8 mouse cellular contexts compared by ENCODE assay signal in the genomic region with DNA sequence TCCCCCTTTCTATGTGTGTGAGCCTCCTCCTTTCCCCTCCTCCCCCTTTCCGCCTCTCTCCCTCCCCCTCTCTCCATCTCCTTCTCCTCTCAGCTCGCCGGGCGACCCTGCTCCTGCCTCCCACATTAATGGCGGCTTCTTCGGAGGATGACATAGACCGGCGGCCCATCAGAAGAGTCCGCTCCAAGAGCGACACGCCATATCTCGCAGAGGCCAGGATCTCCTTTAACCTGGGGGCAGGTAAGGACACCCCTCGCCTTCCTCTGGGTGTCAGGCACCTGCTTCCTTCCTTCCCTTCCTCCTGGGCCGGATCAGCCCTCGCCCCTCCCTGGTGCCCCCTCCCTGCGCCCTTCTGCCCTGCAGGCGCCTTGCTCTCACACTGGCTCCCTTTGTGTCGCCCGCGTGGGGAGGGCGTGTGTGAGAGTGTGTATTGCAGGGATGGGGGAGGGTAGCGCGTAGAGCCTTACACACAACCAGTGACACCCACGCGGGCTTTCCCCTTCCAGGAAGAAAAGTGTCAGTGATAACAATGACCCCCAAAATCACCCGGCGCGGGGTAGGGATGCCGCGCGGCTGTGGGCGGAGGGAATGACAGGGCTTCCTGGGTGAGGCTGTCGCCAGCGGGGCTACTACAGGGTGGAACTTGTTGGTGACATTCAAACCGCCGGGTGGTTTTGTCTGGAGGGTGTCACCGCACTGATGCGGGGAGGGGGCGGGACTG. TPM values are rescaled to one million over a fixed set of nuclear protein-coding genes. Genes with fewer than 3 reads are reported as not detected.
A peak's percentile ranks its signal among the peaks of the same experiment; 100 is the strongest.
DNase-seq lines count a peak whose midpoint lies in the region; ATAC-seq and TF ChIP-seq lines count a peak whose summit lies in the region.

No protein-coding gene starts in this region.

- H3K9me3 ChIP-seq in embryonic facial prominence, embryonic 15.5 days (replicated peaks): no peaks in the 10 kb centered on the region
- H3K9me3 ChIP-seq in limb, embryonic 12.5 days: no peaks in the 10 kb centered on the region
- no peaks in the 10 kb centered on the region for H3K9me3 ChIP-seq in stomach, embryonic 15.5 days

- peaks cover 6% of the 10 kb centered on the region for H3K4me1 ChIP-seq in embryonic facial prominence, embryonic 15.5 days
- peaks cover 6% of the 10 kb centered on the region for H3K4me1 ChIP-seq in limb, embryonic 12.5 days (replicated peaks)
- no peaks in the 10 kb centered on the region; the same call in 1 of the 2 replicates for H3K4me1 ChIP-seq in stomach, embryonic 15.5 days

- DNase-seq in left cerebral cortex, adult 2 months (ENCODE audit: extremely low spot score in 1 of 2, low spot score in 2 of 2): peak; percentile 34 to 55
- no peak for DNase-seq in left cerebral cortex, postnatal 14 days (ENCODE audit: low spot score in 2 of 2)
- peak; percentile 62 for DNase-seq in cerebellum, adult 11 months
- no peak for DNase-seq in gastrocnemius, adult 18-20 months (ENCODE audit: low spot score)

- peak overlapping the region; percentile 69 for H3K27ac ChIP-seq in left cerebral cortex, adult 2 months
- no peak overlapping the region for H3K27ac ChIP-seq in embryonic facial prominence, embryonic 15.5 days (replicated peaks)
- H3K27ac ChIP-seq in limb, embryonic 12.5 days: no peak overlapping the region
- no peak overlapping the region for H3K27ac ChIP-seq in stomach, embryonic 15.5 days

- H3K4me2 ChIP-seq in embryonic facial prominence, embryonic 15.5 days (replicated peaks): peak overlapping the region; percentile 43
- H3K4me2 ChIP-seq in limb, embryonic 12.5 days: peak overlapping the region; percentile 56
- peak overlapping the region; percentile 47 for H3K4me2 ChIP-seq in stomach, embryonic 15.5 days

- no peak for TF ChIP-seq CTCF in left cerebral cortex, adult 2 months (IDR thresholded peaks at IDR 0.05)

- intact Hi-C loops in left cerebral cortex, adult 2 months (cut with DNase I): no loop called here
- intact Hi-C loops in left cerebral cortex, postnatal 14 days (cut with DNase I): no loop called here

- peak; percentile 63; the same call in 1 of the 2 replicates for ATAC-seq in embryonic facial prominence, embryonic 15.5 days (ENCODE audit: insufficient number of reproducible peaks, low FRiP score, low TSS enrichment, low read depth)
- ATAC-seq in limb, embryonic 12.5 days (ENCODE audit: insufficient number of reproducible peaks, insufficient read depth, low FRiP score, low TSS enrichment, low read depth): no peak
- 0 out of 2 replicates have a peak, but pooled peaks have one; percentile 4 for ATAC-seq in stomach, embryonic 15.5 days (ENCODE audit: insufficient read depth, low FRiP score, low read depth)
- no peak for ATAC-seq in activated CD4-positive, CD25-positive, alpha-beta regulatory T cell, adult 4 months

- H3K4me3 ChIP-seq in left cerebral cortex, adult 2 months: peak overlapping the region; percentile 45
- H3K4me3 ChIP-seq in embryonic facial prominence, embryonic 15.5 days (replicated peaks): peak overlapping the region; percentile 25
- H3K4me3 ChIP-seq in limb, embryonic 12.5 days (replicated peaks): peak overlapping the region; percentile 34
- H3K4me3 ChIP-seq in stomach, embryonic 15.5 days (replicated peaks): peak overlapping the region; percentile 26

- WGBS in embryonic facial prominence, embryonic 15.5 days: 2% methylated on average over 39 of the region's 39 CpGs
- 2% methylated on average over 39 of the region's 39 CpGs for WGBS in limb, embryonic 12.5 days
- WGBS in stomach, embryonic 15.5 days: 2% methylated on average over 39 of the region's 39 CpGs

- peaks cover 40% of the 10 kb centered on the region for H3K27me3 ChIP-seq in embryonic facial prominence, embryonic 15.5 days
- H3K27me3 ChIP-seq in limb, embryonic 12.5 days: peaks cover 36% of the 10 kb centered on the region
- peaks cover 22% of the 10 kb centered on the region for H3K27me3 ChIP-seq in stomach, embryonic 15.5 days (replicated peaks)

- H3K36me3 ChIP-seq in embryonic facial prominence, embryonic 15.5 days: no peaks in the 10 kb centered on the region
- H3K36me3 ChIP-seq in limb, embryonic 12.5 days: no peaks in the 10 kb centered on the region
- no peaks in the 10 kb centered on the region for H3K36me3 ChIP-seq in stomach, embryonic 15.5 days

- H3K9ac ChIP-seq in embryonic facial prominence, embryonic 15.5 days: no peak overlapping the region
- H3K9ac ChIP-seq in limb, embryonic 12.5 days (replicated peaks): no peak overlapping the region
- H3K9ac ChIP-seq in stomach, embryonic 15.5 days: no peak overlapping the region

RNA-seq across cellular contexts. Expression of a gene that starts 29.3 kb away (rescaled TPM):
- 100 to 1,000 TPM; 453 to 512 TPM for total RNA-seq in left cerebral cortex, adult 2 months (2021)
- total RNA-seq in left cerebral cortex, postnatal 14 days (2021): 100 to 1,000 TPM; 449 to 512 TPM
- 13.0 and 17.1 TPM in 2 replicates for polyA plus RNA-seq in embryonic facial prominence, embryonic 15.5 days (2015; fragmentation: Nextera tagmentation; extraction: Ambion mirVana)
- polyA plus RNA-seq in limb, embryonic 12.5 days (2016; fragmentation: Nextera tagmentation; extraction: Ambion mirVana): 5.9 and 6.8 TPM in 2 replicates
- polyA plus RNA-seq in stomach, embryonic 15.5 days (2015; fragmentation: Nextera tagmentation; extraction: Ambion mirVana): 6.9 and 7.9 TPM in 2 replicates
- polyA plus RNA-seq in activated CD4-positive, CD25-positive, alpha-beta regulatory T cell, adult 4 months (2017; shearing (Covaris generic)): under 1 TPM in 1 of 2 experiments, not detected in 1; 0.24 TPM
- total RNA-seq in gastrocnemius, adult 18-20 months (2021): 1 to 10 TPM; 1.1 to 1.4 TPM

Comparison
In these comparisons a context has a peak if more than half of its experiments do, and no peak if none do; other contexts are left out.
1. DNase-seq: peak in left cerebral cortex, adult 2 months (2 of 2) and cerebellum, adult 11 months (single experiment); none in left cerebral cortex, postnatal 14 days (0 of 2) and gastrocnemius, adult 18-20 months (single experiment).
2. ATAC-seq: peak in embryonic facial prominence, embryonic 15.5 days (single experiment) and stomach, embryonic 15.5 days (single experiment); none in limb, embryonic 12.5 days (single experiment) and activated CD4-positive, CD25-positive, alpha-beta regulatory T cell, adult 4 months (single experiment).
3. Peak in every context shown above with its lines, with median percentiles within 50 percentile points of each other: H3K4me3 ChIP-seq and H3K4me2 ChIP-seq.